Mouse (Mus musculus) CH12.LX (cell line): Measurements from ENCODE around the gene Kctd5.

Source experiments
- CHD1 ChIP-seq: IDR thresholded peaks from 2 replicates; pipeline ENCODE4 v1.6.1; 2012; ENCODE audit warnings: low read depth, low read length, improper control_type of control experiment, inconsistent platforms
- CHD2 ChIP-seq: IDR thresholded peaks from 2 replicates; pipeline ENCODE4 v1.6.1; 2011; ENCODE audit warnings: low read length, improper control_type of control experiment
- CTCF ChIP-seq, 2 experiments: IDR thresholded peaks in 1 of 2; conservative IDR thresholded peaks in 1 of 2; 2 replicates each; pipeline ENCODE4 v1.5.1; 2011 to 2012; ENCODE audit warnings: low read depth in 2 of 2, low read length in 2 of 2, improper control_type of control experiment in 1 of 2, inconsistent platforms in 1 of 2, mild to moderate bottlenecking in 1 of 2, moderate library complexity in 1 of 2
- E2F4 ChIP-seq: IDR thresholded peaks from 2 replicates; pipeline ENCODE4 v1.6.1; 2011; ENCODE audit warnings: low read depth, low read length, improper control_type of control experiment; ENCODE audit not compliant: insufficient replicate concordance
- HCFC1 ChIP-seq: IDR thresholded peaks from 2 replicates; pipeline ENCODE4 v1.6.1; 2012; ENCODE audit warnings: low read depth, mild to moderate bottlenecking, inconsistent platforms, low read length, improper control_type of control experiment
- KAT2A ChIP-seq: IDR thresholded peaks from 2 replicates; pipeline ENCODE4 v1.6.1; 2012; ENCODE audit warnings: low read length, improper control_type of control experiment, inconsistent platforms; ENCODE audit not compliant: insufficient replicate concordance
- MEF2A ChIP-seq: IDR thresholded peaks from 2 replicates; pipeline ENCODE4 v1.6.1; 2014; ENCODE audit warnings: low read depth, mild to moderate bottlenecking, inconsistent platforms, low read length, improper control_type of control experiment, borderline replicate concordance
- POLR2A ChIP-seq: IDR thresholded peaks from 2 replicates; pipeline ENCODE4 v1.6.1; 2011; ENCODE audit warnings: low read depth, mild to moderate bottlenecking, improper control_type of control experiment, low read length
- TBP ChIP-seq: conservative IDR thresholded peaks from 2 replicates; pipeline ENCODE4 v1.6.1; 2011; ENCODE audit warnings: low read depth, low read length, improper control_type of control experiment
- ZC3H11A ChIP-seq: IDR thresholded peaks from 2 replicates; pipeline ENCODE4 v1.6.1; 2012; ENCODE audit warnings: low read depth, mild to moderate bottlenecking, inconsistent platforms, low read length, improper control_type of control experiment
- ZNF384 ChIP-seq: IDR thresholded peaks from 2 replicates; pipeline ENCODE4 v1.6.1; 2012; ENCODE audit warnings: low read depth, low read length, improper control_type of control experiment, inconsistent platforms

DNA sequence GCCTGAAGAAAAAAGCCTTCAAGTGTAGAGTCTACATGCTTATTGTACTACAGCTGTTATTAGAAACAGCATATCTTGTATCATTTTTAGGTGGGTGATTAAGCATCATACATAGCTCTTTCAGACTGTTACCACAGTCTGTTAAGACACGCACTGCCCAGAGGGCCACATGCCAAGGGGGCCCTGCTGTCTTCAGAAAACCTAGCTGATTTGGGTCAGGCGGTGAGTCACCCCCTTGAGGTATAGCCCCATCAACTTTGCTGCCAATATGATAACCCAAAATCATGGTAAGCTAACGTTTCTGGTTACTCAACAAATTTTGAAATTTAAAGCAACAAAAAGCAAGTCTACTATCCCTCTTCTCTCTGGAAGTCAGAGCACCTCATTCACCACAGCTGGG, 46.2 kb upstream of the Kctd5 start:
- TF ChIP-seq KAT2A (no peak), TBP (no peak), MEF2A (no peak), CTCF (conservative IDR thresholded peaks at IDR 0.05 in 1 of 2, IDR thresholded peaks at IDR 0.05 in 1 of 2; ENCODE audit: low read depth in 2 of 2, low read length in 2 of 2) (no peak), HCFC1 (no peak), ZC3H11A (no peak), ZNF384 (no peak), CHD1 (no peak), CHD2 (no peak), POLR2A (no peak), E2F4 (no peak)
